Mouse (Mus musculus) spleen, adult 12 weeks (tissue): Measurements from ENCODE around the gene Parp16.
"Not testable (repeated sequence)": the region's sequence is repeated elsewhere in the genome, so short reads cannot be mapped to it uniquely, and the experiment has no call there.

ENCODE experiments used
- DNase-seq: peaks from one replicate; pipeline ENCODE4 v3.0.0; 2022; ENCODE audit warnings: low spot score

Parp16 gene

DNA sequence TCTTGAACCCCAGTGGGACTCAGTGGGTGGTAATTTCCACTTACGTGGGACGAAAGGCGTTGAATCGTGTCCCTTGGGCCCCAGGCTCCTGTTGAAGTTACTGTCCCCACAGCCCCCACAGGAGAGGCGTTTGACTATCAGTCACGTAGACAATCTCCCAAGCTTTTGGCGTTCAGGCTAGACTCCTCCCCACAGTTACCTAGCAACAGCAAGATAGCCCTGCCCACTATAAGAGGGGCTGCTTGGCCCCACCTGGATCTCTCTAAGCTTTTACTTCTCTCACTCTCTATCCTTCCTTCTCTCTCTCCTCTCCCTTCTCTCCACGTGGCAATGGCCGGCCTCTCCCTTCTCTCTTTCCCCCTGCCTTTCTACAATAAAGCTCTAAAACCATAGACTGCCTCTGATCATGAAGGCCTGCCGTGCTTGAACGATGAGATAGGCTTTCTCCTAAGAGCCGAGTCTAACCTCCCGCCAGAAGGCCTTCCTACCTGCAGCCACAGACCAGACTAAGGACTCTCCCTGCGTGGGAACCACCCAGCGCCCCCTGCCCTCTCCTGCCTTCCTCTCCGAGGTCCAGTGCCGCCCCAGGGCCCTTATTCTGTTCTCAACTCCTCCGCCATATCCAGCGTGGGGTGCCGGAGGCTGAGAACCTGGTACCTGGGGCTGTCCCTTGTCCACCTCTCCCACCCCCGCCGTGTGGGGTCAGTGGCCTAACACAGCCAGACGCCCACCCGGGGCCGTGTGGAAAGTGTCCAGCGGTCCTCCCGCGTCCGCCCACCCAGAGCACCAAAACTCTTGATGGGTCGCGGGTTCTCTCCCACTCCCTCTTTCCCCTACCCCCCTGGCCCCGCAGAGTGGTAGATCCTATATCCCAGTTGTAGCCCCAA, 13.4 kb downstream of the Parp16 start:
- no peak for DNase-seq

DNA sequence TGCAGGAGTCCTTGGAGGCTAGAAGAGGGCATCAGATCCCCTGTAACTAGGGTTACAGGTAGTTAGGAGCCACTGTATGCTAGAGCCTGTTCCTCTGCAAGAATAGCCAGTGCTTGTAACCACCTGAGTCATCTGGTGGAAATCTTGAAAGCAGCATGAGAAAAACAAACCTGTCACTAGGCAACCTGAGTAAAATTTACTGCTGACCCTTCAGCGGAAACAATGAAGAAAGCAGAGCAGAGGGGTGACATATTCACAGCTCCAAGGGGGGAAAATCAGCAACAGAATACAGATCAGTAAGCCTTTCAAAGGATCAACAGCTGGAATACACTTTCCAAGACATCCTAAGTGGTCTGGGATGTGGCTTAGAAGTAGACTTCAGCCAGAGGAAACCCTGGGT, 16.4 kb downstream of the Parp16 start:
- no peak for DNase-seq

DNA sequence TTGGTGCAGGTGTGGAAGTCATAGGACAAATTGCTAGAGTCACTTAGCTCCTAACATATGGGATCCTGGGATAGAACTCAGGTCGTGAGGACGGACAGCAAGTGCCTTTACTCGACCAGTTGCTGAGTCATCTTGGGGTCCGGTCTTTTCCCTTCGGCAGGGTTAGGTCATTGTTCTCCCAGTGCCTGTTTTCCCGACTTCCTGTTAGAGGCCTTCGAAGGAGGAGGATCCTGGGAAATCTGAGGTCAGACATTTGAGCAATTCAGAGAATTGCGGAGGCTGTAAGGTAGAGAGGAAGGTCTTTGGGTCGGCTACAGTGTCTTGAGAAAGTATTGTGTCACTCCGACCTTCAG, 19.2 kb downstream of the Parp16 start:
- DNase-seq, result no peak

DNA sequence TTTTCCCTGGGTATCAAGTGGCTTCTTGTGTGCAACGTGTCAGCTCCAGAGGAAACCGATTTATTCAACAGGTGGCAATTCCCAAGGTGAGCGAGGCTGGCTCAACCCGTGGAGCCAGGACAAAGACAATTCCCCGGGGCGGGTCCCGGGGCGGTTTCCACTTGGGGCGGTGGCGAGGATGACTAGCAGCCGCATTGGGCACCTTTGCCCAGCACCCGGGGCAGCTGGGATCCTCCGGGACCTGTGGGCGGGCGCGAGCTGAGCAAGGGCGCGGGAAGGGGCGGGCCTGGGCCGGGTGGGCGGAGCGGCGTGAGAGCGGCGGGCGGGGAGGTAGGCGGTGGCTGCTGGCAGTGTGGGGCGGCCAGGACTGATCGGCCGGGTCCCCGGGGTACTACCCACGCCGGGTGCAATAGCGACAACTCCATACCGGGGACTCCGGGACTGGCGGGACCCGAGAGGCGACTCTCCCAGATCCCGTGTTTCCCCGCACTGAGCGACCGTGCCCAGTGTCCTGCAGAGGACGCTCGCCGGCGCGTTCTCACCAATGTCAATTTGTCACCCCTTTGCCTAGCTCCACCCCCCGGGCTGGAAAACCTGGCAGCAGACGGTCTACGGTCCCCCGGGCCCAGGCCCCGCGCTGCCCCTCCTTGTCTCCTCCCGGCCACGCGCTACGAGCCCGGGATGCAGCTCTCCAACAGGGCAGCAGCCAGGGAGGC, 19.8 kb downstream of the Parp16 start:
- peak; percentile 82 for DNase-seq

DNA sequence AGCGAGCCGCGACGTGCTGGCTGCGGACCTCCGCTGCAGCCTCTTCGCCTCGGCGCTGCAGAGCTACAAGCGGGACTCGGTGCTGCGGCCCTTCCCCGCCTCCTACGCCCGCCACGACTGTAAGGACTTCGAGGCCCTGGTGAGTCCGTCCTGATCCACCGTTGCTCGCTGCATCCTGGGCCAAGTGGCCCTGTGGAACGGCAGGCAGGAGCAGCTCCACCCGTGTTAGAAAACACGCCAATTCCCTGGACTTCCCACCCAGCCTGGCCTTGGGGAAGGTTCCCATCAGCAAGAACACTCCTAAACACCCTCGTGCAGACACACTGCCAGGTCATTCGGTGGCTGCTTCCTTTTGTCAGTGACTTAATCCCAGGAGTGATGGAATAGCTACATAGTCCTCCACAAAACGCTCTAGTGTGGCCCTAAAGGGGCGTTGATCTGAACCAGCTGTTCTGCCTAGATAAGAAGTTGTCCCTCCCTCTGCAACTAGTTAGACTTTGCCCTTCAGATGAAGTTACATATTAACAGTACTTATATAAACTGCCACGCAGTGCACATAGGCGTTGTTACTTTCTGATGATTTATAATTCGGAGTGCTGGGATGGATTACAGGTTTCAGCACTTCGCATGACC, 20.5 kb downstream of the Parp16 start:
- peak; percentile 65 for DNase-seq

DNA sequence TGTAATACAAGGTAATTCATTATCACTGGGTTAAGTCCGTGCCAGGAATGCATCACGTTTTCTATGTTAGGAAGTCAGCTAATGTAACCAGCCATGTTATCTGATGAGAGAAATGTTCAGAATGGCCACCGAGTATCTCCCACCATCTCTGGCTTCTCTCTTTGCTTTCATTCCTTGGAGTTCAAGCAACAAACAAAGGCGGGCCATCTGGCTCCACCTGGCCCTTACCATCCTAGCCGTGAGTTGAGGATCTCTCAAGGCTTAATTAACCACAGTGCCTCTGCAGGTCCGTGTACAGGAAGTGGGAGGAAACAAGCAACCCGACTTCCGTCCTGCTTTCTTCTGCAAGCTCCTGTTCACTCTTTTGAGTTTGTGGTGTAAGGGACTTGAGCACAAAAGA, 21.8 kb downstream of the Parp16 start:
- no peak for DNase-seq

DNA sequence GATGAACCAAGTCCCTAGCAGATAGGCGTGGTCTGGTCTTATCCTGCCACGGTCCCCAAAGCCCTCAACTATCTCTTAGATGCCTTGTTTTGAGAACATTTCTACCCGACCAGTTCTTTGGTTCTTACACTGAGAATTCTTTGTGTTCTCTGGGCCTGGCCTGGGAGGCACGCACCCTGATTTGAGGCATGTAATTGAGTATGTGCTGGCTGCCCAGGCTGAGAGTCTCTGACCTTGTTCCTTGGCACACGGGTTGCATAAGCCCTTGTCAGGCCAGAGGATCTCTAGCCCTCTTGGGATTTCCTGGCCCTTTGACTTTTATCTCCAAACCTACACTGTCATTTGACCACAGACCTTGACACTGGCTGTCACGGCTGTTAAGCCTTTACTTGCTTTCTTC, 22.5 kb downstream of the Parp16 start:
- no peak for DNase-seq

DNA sequence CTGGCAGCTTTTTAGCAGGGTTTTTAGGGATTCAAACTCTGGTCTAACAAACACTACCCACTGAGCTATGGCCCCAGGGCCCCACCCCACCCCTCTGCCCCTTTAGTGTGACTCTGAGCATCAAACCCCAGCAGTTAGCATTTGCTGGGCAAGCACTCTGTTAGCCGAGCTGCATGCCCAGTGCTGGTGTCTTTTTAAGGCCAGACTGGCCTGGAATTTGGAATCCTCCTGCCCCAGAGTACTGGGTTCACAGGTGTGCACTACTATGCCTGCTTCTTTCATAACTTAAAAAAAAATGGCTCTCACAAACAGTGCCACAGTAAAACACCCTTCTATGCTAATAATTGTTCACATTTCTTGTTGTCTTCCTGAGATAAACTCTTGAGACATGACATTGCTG, 23.8 kb downstream of the Parp16 start:
- DNase-seq, result no peak

DNA sequence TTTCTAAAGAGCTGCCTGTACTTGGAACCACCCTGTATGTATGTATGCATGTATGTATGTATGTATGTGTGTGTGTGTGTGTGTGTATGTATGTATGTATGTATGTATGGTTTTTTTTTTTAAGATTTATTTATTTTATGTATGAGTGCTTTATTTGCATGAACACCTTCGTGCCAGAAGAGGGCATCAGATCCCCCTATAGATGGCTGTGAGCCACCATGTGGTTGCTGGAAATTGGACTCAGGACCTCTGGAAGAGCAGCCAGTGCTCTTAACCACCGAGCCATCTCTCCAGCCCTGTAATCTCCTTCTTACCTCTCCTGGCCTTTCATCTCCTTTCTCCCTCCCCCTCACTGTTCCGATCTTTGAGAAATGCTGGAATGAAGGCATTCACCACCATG, 25.2 kb downstream of the Parp16 start:
- not testable (repeated sequence) for DNase-seq

DNA sequence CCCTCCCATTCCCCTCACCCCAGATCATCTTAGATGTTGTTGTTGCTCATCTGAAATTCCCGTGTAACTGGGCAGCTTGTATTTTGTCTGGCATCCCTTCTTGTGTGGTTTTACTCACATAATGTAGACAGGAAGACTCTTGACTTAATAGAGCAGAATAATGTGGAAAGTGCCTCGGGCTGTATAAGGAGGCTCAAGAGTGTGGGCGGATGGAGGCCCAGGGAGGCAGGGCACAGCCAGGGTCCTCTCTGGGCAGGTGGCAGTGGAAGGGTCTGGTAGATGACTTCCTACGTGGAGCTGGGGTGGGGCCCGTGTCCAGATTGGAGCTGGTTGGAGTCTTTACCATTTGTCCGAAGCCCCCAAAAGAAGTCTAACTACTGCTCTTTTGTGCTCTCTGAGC, 28.8 kb downstream of the Parp16 start:
- DNase-seq, result no peak

DNA sequence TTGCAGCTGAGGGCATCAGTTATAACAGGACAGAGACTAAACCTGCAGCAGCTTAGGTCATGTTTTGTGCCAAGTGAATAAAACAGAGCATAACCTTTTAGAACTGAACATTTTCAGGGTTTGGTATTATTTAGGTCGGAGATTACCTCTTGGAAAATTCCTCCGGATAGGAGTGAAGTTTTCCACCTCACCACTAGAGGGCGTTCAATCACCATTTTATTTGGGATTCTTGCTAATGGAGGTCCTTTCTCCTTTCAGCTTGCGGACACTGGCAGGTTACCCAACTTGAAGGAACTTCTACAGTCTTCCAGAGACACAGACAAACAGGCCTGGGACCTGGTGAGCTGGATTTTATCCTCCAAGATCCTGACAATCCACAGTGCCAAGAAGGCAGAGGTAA, 30.6 kb downstream of the Parp16 start:
- DNase-seq, result no peak

DNA sequence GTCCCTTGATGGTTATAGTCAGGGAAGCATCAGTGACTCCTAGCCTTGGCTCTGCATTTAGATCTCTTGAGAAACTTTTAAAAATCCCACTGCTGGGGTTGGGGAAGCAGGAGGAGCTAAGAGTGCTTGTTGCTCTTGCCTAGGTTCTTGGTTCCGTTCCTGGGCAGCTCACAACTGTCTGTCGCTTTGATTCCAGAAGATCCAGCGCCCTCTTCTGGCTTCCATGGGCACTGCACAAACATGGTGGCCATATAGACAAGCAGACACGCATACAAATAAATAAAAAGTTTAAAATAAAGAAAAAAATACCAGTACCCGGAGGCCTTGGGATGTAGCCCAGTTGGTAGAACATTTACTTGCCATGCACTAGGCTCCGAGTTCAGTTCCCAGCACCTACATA, 35.1 kb downstream of the Parp16 start:
- DNase-seq, result no peak

DNA sequence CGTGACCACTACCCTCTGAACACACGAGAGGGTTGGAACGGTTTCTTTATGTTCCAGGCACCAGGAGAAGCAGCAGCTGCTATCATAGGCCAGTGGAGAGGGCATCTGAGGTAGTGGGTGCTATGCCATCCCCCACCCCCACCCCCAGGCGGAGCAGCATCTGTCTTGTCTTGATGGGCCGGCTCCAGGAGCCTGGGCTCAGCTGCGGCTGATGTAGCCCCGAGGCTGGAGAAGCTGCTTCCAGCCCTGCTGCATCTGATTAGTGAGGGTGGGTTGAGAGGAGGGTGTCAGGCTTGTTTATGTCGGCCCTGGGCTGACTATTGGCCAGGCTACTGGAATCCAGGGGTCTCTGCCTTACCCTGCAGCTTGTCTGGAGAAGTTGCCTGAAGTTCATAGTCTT, 36.1 kb downstream of the Parp16 start:
- DNase-seq, result no peak

DNA sequence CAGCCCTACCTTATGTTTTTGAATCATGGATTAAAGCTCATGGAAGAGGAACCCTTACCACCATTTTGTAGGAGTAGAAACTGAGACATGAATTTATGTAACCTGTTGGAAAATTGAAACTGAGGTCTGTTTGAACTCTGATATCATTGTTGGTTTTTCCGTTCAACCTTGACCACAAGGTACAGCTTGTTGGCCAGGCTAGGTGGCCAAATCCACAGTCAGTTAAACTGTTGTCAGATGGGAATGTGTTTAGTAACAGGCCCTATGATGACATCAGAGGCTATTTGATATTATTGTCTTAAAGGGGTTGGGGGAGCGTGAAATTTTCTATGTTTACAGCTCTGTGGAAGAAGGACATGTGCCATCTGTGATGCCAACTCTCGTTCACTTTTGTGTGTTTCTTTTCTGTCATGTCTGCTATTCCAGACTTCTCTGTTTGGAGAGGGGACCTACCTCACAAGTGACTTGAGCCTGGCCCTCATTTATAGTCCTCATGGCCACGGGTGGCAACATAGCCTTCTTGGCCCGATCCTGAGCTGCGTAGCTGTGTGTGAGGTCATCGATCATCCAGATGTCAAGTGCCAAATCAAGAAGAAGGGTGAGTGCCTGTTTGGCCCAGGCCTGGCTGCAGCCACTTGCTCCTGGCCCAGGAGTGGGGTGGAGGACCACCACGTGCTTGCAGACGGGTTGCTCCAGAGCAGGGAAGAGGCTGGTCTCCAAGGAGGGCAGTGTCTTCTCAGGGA, 38.3 kb downstream of the Parp16 start:
- no peak for DNase-seq

DNA sequence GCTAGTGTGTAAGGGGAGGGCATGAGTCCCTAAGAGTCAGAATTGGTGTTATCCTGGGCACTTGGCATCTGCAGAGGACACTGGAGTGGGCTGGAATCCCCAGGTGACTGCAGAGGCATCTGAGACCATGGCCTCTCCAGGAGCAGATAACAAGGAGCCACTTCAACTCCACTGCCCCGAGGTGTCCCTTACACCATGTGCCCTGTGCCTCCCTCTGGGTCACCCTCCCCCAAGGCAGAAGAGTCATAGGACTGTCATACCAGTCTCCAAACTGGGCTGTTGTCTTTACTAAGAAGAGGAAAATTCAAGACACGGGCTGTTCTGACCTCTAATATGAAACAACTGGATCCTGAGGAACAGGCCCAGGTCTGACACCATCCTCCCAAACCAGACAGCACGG, 39.6 kb downstream of the Parp16 start:
- no peak for DNase-seq

DNA sequence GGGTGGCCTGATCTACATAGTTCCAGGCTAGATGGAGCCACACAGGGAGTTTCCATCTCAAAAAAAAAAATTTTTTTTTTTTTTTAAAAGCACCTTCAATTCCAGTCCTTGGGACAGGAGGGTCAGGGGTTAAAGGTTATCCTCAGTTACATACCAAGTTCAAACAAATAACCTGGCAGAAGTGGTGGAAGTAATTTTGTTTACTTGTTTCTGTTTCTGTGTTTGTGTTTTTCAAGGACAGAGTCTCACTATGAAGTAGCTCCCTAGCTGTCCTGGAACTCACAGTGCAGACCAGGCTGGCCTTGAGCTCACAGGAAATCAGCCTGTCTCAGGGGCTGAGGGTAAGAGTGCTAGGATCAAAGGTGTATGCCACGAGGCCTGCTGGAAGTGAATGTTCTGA, 40.4 kb downstream of the Parp16 start:
- DNase-seq, result no peak

DNA sequence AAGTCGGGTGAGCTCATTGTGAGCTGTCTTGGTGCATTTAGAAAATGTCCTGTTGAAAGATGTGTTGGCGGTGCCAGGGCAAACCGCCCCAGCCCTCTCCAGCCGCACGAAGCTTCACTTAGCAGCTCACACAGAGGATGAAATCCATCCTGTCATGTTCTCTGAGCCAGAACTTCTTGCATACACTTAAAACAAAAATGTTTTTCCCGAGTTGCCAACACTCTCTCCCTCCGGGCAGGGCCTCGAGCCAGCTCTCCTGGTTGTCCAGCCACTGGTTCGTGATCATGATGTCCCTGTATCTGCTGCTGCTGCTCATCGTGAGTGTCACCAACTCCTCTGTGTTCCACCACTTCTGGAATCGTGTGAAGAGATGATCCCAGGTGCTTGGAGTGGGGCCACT, 42.5 kb downstream of the Parp16 start:
- DNase-seq, result no peak

DNA sequence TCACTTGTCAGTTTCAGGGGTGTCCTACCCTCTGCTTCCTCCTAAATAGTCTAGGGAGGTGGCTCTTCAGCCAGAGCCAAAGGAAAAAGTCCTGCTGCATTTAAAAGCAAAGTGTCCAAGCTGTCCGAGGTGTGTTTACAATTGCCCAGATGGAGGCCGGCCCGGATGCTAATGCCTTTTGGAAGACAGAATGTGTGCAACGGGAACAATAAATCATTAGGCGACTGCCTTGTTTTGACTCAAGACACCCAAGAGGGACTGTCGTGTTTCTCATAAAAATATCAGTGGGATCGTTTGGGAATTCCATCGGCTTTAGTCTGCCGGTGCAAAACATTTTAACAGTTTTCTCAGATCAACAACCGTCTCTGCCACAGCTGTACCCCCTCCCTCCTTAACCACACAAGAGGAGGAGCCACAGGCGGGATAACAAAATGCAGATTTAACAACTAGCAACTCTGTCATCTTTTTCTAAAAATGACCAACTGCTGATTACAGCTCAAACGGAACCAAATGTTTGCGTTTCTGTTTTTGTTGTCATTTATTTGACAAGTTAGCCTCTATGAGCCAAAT, 43.1 kb downstream of the Parp16 start:
- no peak for DNase-seq

DNA sequence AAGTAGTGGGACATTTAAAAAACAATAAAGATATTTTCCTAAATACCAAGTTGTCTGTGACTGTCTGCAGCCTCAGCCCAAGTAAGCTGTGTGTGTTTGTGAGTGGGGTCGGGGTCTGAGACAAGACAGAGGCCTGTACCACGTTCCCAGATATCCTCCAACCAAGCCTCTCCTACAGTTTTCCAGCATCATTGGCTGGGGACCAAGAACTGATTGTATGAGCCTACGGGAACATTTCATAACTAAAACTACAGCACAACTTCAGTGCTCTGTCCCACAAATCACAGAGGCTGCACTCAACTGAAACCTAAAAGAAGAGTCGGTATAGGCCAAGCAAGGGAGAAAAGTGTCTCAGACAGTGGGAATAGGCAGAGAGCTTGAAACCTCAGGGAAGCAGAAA, 44.0 kb downstream of the Parp16 start:
- DNase-seq, result no peak

DNA sequence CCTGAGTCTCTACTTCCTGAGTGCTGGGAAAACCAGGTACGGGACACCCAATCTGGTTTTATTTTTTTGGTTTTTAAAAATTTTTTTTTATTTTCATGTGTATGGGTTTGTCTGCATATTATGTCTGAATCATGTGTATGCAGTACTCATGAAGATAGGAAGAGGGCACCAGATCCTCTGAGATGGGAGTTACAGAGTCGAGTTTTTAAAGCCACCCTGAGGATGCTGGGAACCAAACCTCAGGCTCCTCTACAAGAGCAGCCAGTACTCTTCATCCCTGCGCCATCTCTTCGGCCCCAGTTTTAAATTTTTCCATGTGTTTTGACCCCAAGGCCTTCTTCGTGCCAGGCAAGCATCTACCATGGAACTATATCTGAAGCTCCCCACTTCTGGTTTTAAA, 44.6 kb downstream of the Parp16 start:
- DNase-seq, result no peak

DNA sequence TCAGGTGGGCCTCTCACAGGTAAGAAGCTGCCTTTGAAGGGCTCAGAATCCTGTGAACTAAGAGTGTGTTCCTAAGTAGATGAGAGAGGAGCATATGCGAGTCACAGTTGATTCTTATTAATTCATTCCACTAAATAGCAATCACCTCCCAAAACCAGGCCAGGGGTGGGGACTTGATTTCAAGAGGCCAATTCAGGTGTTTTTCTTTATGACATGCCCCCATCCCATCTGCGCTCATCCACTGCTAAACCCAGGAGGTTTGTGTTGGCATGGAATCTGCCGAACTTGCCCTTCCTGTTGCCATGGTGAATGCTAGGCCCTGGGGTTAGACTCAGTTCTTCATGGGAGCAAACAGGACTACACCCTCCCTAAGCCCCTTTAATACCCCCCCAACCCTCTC, 45.4 kb downstream of the Parp16 start:
- DNase-seq, result no peak

DNA sequence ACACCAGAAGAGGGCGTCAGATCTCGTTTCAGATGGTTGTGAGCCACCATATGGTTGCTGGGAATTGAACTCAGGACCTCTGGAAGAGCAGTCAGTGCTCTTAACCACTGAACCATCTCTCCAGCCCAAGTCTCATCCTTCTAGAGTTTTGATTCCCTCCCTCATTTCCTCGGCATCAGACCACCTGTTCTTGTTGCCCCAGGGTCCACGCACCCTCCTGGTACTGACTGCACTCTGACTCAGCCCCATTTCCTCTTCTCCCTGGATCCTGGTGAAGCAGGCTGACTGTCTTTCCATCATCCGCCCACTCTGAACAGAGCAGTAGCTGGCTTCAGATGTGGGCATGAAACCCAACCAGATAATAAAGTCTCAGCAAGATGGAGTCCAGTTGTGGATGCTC, 46.8 kb downstream of the Parp16 start:
- DNase-seq, result no peak
